Mouse (Mus musculus) forebrain, embryonic 16.5 days (tissue): ENCODE measurements around the gene Eno1. TPM values are rescaled to one million over a fixed set of nuclear protein-coding genes. Genes with fewer than 3 reads are reported as not detected.

ENCODE experiments used
- ATAC-seq: fragments of 200-750 bp; cut with Nextera tagmentation; 2 replicates; pipeline ENCODE4 v1.8.0; 2017; ENCODE audit warnings: mild to moderate bottlenecking, moderate library complexity
- H3K27ac ChIP-seq: fragments of 300-500 bp; sonication (generic); 2 replicates; pipeline ENCODE4 v1.5.1; 2014; ENCODE audit warnings: low read length, control low read depth
- H3K27me3 ChIP-seq: fragments of 300-500 bp; sonication (generic); replicated peaks from 2 replicates; pipeline ENCODE4 v1.6.1; 2014; ENCODE audit warnings: low read length; ENCODE audit not compliant: control insufficient read depth, insufficient read depth
- H3K36me3 ChIP-seq: fragments of 300-500 bp; sonication (generic); 2 replicates; pipeline ENCODE4 v1.6.1; 2014; ENCODE audit not compliant: control insufficient read depth, insufficient read depth
- H3K4me1 ChIP-seq: fragments of 300-500 bp; sonication (generic); replicated peaks from 2 replicates; pipeline ENCODE4 v1.6.1; 2014; ENCODE audit warnings: low read length; ENCODE audit not compliant: control insufficient read depth, insufficient read depth
- H3K4me2 ChIP-seq: fragments of 300-500 bp; sonication (generic); 2 replicates; pipeline ENCODE4 v1.6.1; 2014; ENCODE audit warnings: mild to moderate bottlenecking, low read length, control low read depth
- H3K4me3 ChIP-seq: fragments of 300-500 bp; sonication (generic); replicated peaks from 2 replicates; pipeline ENCODE4 v1.5.1; 2014; ENCODE audit warnings: mild to moderate bottlenecking, low read length, control low read depth
- H3K9ac ChIP-seq: fragments of 300-500 bp; sonication (generic); replicated peaks from 2 replicates; pipeline ENCODE4 v1.6.1; 2014; ENCODE audit warnings: low read depth, low read length, control low read depth
- H3K9me3 ChIP-seq: fragments of 300-500 bp; sonication (generic); 2 replicates; pipeline ENCODE4 v1.6.1; 2016; ENCODE audit warnings: low read length; ENCODE audit not compliant: control insufficient read depth
- WGBS: fragments of 180-500 bp; shearing (Covaris S2); extraction: QIAGEN DNeasy Blood & Tissue Kit; methylation state at CpG from one replicate; pipeline ENCODE4 v1.1.7; 2014; 5-methylcytosine and 5-hydroxymethylcytosine counted together
- polyA plus RNA-seq: library from polyadenylated mRNA; unstranded; fragments of >200 nt; fragmentation: Nextera tagmentation; extraction: Ambion mirVana; gene quantifications from 2 replicates; pipeline ENCODE4 v1.2.1, GENCODE M21; 2015

The Eno1 gene
- polyA plus RNA-seq, 1 experiment from 2014 or later = 979 TPM

GRCm38 (mm10) chr4:150221017-150221640 lies 15.4 kb upstream of the Eno1 start:
- WGBS = 48% methylated on average over 10 of the region's 10 CpGs
- Histone ChIP-seq H3K36me3 (no peaks in the 10 kb centered on the region), H3K27me3 (no peaks in the 10 kb centered on the region), H3K9me3 (no peaks in the 10 kb centered on the region), H3K4me2 (no peak overlapping the region; the same call in 1 of the 2 replicates), H3K4me1 (peaks cover 2% of the 10 kb centered on the region; the same call in 1 of the 2 replicates), H3K4me3 (no peak overlapping the region), H3K9ac (no peak overlapping the region), H3K27ac (no peak overlapping the region)
- no peak for ATAC-seq

- no peak overlapping the region for H3K9ac ChIP-seq
- no peaks in the 10 kb centered on the region for H3K27me3 ChIP-seq
- WGBS = 88% methylated on average over 4 of the region's 4 CpGs
- no peak overlapping the region for H3K4me3 ChIP-seq
- peaks cover 12% of the 10 kb centered on the region for H3K4me1 ChIP-seq
- ATAC-seq = no peak
- H3K27ac ChIP-seq = no peak overlapping the region
- H3K36me3 ChIP-seq = no peaks in the 10 kb centered on the region
- no peak overlapping the region for H3K4me2 ChIP-seq
- H3K9me3 ChIP-seq = no peaks in the 10 kb centered on the region
Measured at GRCm38 (mm10) chr4:150223830-150224229, 12.7 kb upstream of the Eno1 start.

GRCm38 (mm10) chr4:150225700-150226099 lies 10.8 kb upstream of the Eno1 start:
- no peak overlapping the region for H3K4me3 ChIP-seq
- 41% methylated on average over 1 of the region's 1 CpGs for WGBS
- H3K9ac ChIP-seq = no peak overlapping the region
- no peaks in the 10 kb centered on the region for H3K27me3 ChIP-seq
- H3K4me2 ChIP-seq = no peak overlapping the region
- H3K9me3 ChIP-seq = no peaks in the 10 kb centered on the region
- H3K27ac ChIP-seq = no peak overlapping the region
- ATAC-seq = no peak
- H3K36me3 ChIP-seq = no peaks in the 10 kb centered on the region
- H3K4me1 ChIP-seq = peaks cover 15% of the 10 kb centered on the region

GRCm38 (mm10) chr4:150226818-150227688 lies 9.5 kb upstream of the Eno1 start:
- WGBS = 38% methylated on average over 7 of the region's 7 CpGs
- H3K9ac ChIP-seq = no peak overlapping the region
- no peak overlapping the region for H3K4me2 ChIP-seq
- H3K27ac ChIP-seq = peak overlapping the region; percentile 62
- no peaks in the 10 kb centered on the region for H3K27me3 ChIP-seq
- peak; percentile 90 for ATAC-seq
- H3K36me3 ChIP-seq = no peaks in the 10 kb centered on the region
- H3K4me1 ChIP-seq = peaks cover 19% of the 10 kb centered on the region
- no peak overlapping the region for H3K4me3 ChIP-seq
- no peaks in the 10 kb centered on the region for H3K9me3 ChIP-seq

GRCm38 (mm10) chr4:150228581-150229348 lies 7.8 kb upstream of the Eno1 start:
- Histone ChIP-seq H3K4me2 (no peak overlapping the region), H3K9me3 (no peaks in the 10 kb centered on the region), H3K27ac (no peak overlapping the region), H3K36me3 (no peaks in the 10 kb centered on the region), H3K9ac (no peak overlapping the region), H3K27me3 (no peaks in the 10 kb centered on the region), H3K4me3 (no peak overlapping the region), H3K4me1 (peaks cover 19% of the 10 kb centered on the region)
- WGBS = 53% methylated on average over 7 of the region's 7 CpGs
- ATAC-seq = no peak

GRCm38 (mm10) chr4:150229747-150230390 lies 6.7 kb upstream of the Eno1 start:
- 45% methylated on average over 8 of the region's 15 CpGs for WGBS

GRCm38 (mm10) chr4:150230460-150231407 lies 5.8 kb upstream of the Eno1 start:
- H3K27me3 ChIP-seq = no peaks in the 10 kb centered on the region
- H3K36me3 ChIP-seq = no peaks in the 10 kb centered on the region
- H3K27ac ChIP-seq = no peak overlapping the region
- whole genome bisulfite sequencing = 15% methylated on average over 21 of the region's 21 CpGs
- no peak overlapping the region for H3K9ac ChIP-seq
- no peak for ATAC-seq
- no peaks in the 10 kb centered on the region for H3K9me3 ChIP-seq
- H3K4me3 ChIP-seq = no peak overlapping the region
- H3K4me1 ChIP-seq = peaks cover 20% of the 10 kb centered on the region
- H3K4me2 ChIP-seq = no peak overlapping the region

More at GRCm38 (mm10) chr4:150229747-150230390, 6.7 kb upstream of the Eno1 start:
- ATAC-seq = no peak
- Histone ChIP-seq H3K27me3 (no peaks in the 10 kb centered on the region), H3K9me3 (no peaks in the 10 kb centered on the region), H3K4me3 (no peak overlapping the region), H3K9ac (no peak overlapping the region), H3K4me2 (no peak overlapping the region), H3K27ac (no peak overlapping the region), H3K36me3 (no peaks in the 10 kb centered on the region), H3K4me1 (peaks cover 20% of the 10 kb centered on the region)

- no peak overlapping the region for H3K4me2 ChIP-seq
- peaks cover 19% of the 10 kb centered on the region for H3K4me1 ChIP-seq
- H3K36me3 ChIP-seq = no peaks in the 10 kb centered on the region
- H3K27ac ChIP-seq = no peak overlapping the region
- no peak overlapping the region for H3K9ac ChIP-seq
- no peak for ATAC-seq
- H3K9me3 ChIP-seq = no peaks in the 10 kb centered on the region
- no peaks in the 10 kb centered on the region for H3K27me3 ChIP-seq
- 56% methylated on average over 8 of the region's 8 CpGs for WGBS
- no peak overlapping the region for H3K4me3 ChIP-seq
Measured at GRCm38 (mm10) chr4:150231871-150232270, 4.7 kb upstream of the Eno1 start.
